Mouse (Mus musculus) kidney, postnatal 36 days (tissue): ENCODE results near the gene Fam53b.
A peak's percentile ranks its signal among the peaks of the same experiment; 100 is the strongest.

ENCODE experiments used
- DNase-seq, 2 experiments: peaks; one replicate each; pipeline ENCODE4 v3.0.0; 2021 to 2022; ENCODE audit warnings: mixed read lengths in 2 of 2

Gene Fam53b

GRCm38 (mm10) chr7:132787022-132787421 is 26.7 kb downstream of the Fam53b start:
- DNase-seq = no peak

DNA sequence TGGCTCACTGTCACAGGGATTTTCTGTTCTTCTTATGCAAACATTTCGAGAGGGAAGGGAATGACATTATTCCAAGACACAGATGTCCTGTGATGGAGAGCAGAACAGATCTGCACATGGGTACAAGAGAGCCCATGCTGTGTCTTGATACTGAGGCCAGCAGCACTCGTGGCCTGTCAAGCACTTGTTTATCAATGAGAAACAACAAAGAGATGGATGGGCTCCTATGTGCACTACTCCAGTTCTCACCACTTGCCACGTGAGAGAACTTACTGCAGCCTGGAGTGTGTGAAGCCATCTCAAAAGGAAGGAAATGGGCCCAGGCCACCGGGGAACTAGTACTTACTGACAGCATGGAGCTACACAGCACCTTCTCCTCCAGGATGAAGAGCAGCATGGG is 27.2 kb downstream of the Fam53b start:
- DNase-seq = no peak

GRCm38 (mm10) chr7:132786011-132786410 is 27.7 kb downstream of the Fam53b start:
- peak in 1 of 2 experiments; percentile 58 for DNase-seq

- peak in 1 of 2 experiments; percentile 46 for DNase-seq
Measured at GRCm38 (mm10) chr7:132784101-132784500, 29.6 kb downstream of the Fam53b start.

DNA sequence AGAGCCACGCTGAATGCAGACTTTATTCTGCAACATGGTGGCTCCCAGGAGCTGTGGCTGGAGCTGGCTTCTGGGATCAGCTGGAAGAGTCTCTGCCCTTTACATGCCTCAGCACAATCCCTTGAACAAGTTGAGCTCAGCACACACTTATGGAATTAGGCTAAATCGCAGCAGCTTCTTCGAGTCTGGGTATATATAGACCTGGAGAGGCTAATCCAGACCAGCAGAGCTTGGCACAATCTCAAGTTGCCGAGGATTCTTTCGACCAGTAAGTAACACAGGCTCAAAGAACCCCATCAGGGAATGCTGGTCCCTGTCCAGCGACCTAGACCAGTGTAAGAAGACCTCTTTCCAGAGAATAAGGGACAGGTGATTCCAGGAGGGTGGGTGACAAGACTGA is 31.8 kb downstream of the Fam53b start:
- DNase-seq = no peak

GRCm38 (mm10) chr7:132781130-132781814 is 32.4 kb downstream of the Fam53b start:
- no peak for DNase-seq

GRCm38 (mm10) chr7:132780611-132781010 is 33.1 kb downstream of the Fam53b start:
- DNase-seq = peak; percentile 68 to 70

- no peak for DNase-seq
Measured at GRCm38 (mm10) chr7:132778630-132779029, 35.1 kb downstream of the Fam53b start.

DNA sequence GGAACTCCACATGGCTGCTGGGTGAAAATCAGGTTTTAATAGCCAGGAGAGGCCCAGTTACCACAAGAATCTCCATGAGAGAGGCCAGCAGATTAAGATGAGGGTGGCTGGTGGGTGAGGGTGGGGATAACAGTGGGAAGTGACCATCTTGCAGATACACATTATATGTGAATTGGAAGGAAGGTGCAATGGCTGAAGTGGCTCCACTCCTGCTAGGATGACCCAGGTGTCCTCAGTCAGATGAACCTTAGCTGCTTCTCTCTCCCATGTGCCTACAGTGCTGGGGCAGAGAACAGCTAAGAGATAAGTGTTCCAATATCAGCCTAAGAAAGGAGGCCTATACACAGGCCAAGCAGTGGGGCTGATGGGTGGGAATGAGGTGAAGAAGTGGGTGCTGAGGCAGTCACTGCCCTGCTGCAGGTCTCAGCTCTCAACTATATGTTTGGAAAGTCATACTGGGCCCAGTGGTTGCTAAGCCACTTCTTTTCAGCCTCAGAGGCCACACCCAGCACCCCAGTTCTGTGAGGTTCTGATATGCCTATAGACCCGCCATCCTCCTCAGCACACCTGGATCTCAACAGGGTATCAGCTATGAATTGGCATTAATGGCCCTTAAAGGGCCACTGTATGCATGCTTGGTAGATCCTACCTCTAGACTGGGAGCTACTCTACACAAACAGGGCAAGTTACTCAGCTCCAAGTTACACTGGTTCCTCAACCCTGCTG is 35.8 kb downstream of the Fam53b start:
- no peak for DNase-seq

GRCm38 (mm10) chr7:132777117-132777516 is 36.6 kb downstream of the Fam53b start:
- no peak for DNase-seq

DNA sequence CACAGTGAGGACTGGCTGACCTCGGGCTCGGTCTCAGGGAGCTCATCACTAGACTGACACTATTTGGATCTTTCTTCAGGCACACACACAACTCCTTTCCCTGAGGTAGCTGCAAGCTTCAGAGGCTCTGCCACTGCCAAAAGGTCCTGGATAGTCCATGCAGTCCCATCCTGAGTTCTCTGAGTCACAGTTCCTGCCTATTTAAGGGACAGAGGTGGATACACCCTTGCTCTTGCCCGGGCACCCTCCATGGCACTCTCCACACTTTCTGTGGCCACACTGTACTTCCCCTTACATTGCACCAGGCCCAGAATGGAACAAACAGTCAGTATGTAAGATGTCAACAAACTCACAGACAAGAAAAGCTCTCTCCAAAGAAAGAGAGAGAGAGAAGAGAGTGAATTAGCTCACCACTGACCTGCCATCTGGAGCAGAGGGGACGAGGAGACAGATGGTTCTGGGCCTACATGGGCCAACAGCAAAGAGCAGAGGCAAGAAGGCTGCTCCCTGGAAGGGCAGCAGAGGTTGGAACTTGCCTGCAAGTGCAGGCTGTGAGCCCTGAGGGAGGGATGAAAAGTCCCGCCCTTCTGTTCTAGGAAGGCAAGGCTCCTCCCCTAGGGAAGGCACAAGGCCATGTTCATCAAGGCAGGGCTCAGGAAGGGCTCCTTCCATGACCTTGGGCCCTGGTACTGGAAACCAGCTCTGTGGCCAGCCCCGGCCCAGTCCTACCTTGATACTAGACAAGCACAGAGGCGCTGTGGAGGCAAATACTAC is 37.2 kb downstream of the Fam53b start:
- peak; percentile 66 to 75 for DNase-seq

DNA sequence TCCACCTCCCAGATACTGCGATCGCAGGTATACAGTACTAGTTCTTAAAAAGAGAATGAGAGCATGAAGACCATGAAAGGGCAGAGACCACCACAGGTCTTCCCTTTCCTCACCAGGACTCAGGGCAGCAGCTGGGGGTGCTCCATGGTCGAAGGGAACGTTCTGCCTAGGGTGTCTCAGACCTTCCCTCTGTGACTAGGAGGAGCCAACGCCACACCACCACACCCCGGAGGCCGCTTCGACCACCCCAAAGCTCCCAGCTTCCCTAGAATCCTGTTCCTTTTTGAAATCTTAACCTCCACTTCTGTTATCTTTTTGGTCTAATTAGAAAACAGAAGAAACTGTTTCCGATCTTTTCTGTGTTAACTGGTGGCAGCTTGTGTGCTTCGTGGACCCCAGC is 37.8 kb downstream of the Fam53b start:
- no peak for DNase-seq

DNA sequence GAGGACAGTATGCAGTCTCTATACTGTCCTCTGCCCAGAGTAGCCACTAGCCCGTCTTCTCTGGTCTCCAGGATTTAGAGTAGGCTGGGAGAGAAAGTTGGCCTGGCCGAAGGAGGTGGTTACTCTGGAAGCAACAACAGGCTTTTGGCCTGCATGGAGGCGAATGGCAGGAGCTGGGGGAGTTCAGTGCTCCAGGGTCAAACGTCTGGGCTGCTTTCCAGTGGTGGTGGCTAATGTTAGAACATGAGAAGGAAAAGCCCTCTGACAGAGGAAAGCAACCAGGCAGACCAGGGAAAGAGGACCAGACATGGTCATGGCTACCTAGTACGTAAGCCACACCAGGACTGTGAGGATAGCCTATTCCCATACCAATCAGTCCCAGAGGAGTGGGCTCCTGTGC is 38.4 kb downstream of the Fam53b start:
- peak; percentile 81 to 82 for DNase-seq

- DNase-seq = no peak
Measured at GRCm38 (mm10) chr7:132773011-132773705, 40.5 kb downstream of the Fam53b start.

DNA sequence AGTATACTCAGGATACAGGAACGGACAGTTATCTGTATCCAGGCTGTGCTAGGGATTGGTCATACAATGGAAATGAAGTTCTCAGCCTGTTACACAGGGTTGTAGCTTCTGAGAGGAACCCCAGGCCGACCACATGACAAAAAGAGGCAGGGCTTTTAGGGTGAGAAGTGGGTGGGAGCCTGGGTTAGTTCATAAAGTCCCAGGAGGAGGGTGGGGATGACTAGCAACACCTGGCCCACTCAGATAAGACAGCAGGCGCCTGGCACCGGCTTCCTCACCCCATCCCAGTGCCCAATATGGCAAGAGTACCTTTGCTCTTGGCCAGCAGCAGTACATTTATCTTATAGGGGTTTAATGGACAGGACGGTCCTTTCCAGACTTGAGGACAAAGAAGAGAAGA is 41.2 kb downstream of the Fam53b start:
- DNase-seq = no peak

DNA sequence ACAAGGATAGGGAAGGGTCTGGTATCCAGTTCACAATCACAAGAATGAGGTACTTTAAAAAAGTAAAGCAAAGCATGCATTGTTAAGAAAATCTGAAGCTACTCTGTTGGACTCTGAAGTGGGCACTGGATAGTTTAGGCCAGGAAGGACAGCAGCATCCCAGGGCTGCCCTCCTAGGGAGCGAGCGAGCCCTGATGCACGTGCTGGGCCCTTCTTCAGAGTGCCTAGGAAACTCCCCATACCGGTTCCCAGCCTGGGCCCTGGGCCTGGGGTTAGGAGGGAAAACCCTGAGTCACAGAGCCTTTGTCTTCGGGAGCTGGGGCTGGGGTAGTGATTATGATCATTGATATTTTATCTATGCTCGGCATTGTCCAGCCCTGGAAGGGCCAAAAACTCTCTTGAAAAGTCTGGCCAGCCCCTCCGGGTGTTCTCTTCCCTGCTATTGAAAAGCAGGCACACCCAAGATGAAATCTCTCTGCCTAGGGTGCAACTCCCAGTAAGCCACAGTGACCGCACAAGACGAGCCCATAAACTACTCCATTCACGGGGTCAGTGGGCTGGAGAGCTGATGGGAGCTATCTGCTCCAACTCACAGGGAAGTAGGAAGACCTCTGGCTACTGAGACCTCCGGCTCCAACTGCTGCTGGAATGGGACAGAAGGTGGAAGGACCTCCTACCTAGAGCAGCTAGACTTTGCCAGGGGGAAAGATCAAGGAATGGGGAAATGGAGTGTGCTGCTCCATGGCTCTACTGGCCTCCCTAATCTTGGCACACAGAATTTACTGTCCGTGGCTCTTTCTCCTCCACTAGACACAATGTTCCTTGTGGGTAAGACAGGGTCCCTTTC is 45.0 kb downstream of the Fam53b start:
- DNase-seq = no peak

DNA sequence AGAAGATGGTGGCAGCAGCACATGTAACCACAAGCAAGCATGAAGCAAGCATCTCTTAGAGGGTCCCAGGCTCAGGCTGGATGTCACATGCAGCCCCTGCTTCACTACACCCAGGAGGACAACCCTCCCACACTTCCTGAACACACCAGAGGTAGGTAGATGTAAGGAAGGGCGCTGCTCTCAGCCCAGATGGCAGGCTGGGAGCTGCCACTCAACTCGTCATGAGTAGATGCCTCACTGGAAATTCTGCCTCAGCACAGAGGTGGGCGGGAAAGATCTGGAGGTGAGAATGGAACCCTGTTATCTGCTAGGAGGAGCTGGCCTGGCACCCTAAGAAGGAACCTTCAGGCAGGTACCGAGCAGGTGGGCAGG is 45.7 kb downstream of the Fam53b start:
- no peak for DNase-seq

DNA sequence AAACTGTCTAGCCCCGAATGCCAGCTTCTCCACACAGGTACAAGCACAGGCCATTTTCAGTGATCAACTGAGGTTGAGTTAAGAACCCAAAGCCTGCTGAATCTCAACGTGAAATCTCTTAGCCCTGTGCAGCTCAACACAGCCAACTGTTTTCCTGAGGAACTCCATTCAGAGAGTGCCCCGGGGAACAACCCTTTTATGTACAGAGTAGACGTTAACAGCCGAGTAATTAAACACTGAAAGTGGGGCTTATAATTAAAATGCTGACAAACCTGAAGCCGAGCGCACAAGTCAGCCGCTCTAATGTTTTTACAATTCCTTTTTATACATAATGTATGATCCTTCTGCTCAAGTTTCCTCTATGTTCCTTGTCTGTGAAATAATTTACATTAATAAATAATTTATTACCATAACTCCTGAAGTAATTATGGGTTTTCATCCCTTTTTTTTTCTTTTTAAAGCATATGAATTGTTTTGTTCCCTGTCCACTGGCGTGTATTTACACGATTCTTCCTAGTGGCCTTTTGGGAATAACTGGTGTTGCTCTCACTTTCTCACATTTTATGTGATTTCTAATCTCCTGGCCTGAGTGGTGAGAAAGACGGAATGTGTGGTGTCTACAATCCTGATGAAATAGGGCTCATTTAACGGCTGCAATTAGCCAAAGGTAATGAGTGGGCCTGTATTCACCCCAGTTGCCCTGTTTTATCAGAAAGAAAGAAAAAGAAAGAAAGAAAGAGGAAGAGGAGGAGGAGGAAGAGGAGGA is 46.3 kb downstream of the Fam53b start:
- DNase-seq = peak in 1 of 2 experiments; percentile 39

GRCm38 (mm10) chr7:132766235-132766871 is 47.3 kb downstream of the Fam53b start:
- DNase-seq = no peak

GRCm38 (mm10) chr7:132765629-132766186 is 48.0 kb downstream of the Fam53b start:
- peak in 1 of 2 experiments; percentile 43 for DNase-seq
